Mouse (Mus musculus): Measurements from ENCODE around the gene Gm45140. TPM values are rescaled to one million over a fixed set of nuclear protein-coding genes. Genes with fewer than 3 reads are reported as not detected.

Gene Gm45140
- polyA plus RNA-seq, 2 experiments from 2014 or later = 3.7 to 5.3 TPM

Other genes with a start within 250 kb of the Gm45140 start
- under 1 TPM in 1 of 2 experiments, not detected in 1; 0.32 TPM for gene Prokr1, start 245.1 kb downstream of the Gm45140 start, polyA plus RNA-seq (2017; shearing (Covaris generic))
- 1 to 10 TPM; 2.9 to 5.6 TPM for gene Aplf, start 163.6 kb downstream of the Gm45140 start, polyA plus RNA-seq (2017; shearing (Covaris generic))
- gene Efcc1, start 104.9 kb downstream of the Gm45140 start, polyA plus RNA-seq (2017; shearing (Covaris generic)) = under 1 TPM in 1 of 2 experiments, not detected in 1; 0.58 TPM
- not detected for gene Gp9, start 57.7 kb downstream of the Gm45140 start, polyA plus RNA-seq (2017; shearing (Covaris generic))
- gene Rab43, start 23.6 kb downstream of the Gm45140 start, polyA plus RNA-seq (2017; shearing (Covaris generic)) = 10 to 100 TPM; 10.1 to 12.7 TPM
- gene Isy1, start 3.0 kb upstream of the Gm45140 start, polyA plus RNA-seq (2017; shearing (Covaris generic)) = 10 to 100 TPM; 86.8 to 89.1 TPM
- gene Cnbp, start 15.3 kb upstream of the Gm45140 start, polyA plus RNA-seq (2017; shearing (Covaris generic)) = 1,000 to 10,000 TPM in 1 of 2 experiments, 100 to 1,000 TPM in 1; 984 to 1,123 TPM
- 100 to 1,000 TPM; 111 to 171 TPM for gene Copg1, start 52.0 kb upstream of the Gm45140 start, polyA plus RNA-seq (2017; shearing (Covaris generic))
- gene Hmces, start 78.1 kb upstream of the Gm45140 start, polyA plus RNA-seq (2017; shearing (Covaris generic)) = 10 to 100 TPM; 38.6 to 48.4 TPM
- gene H1fx, start 145.8 kb upstream of the Gm45140 start, polyA plus RNA-seq (2017; shearing (Covaris generic)) = not detected
- 100 to 1,000 TPM; 264 to 299 TPM for gene Rab7, start 209.5 kb upstream of the Gm45140 start, polyA plus RNA-seq (2017; shearing (Covaris generic))
- gene Rpn1, start 248.7 kb upstream of the Gm45140 start, polyA plus RNA-seq (2017; shearing (Covaris generic)) = 100 to 1,000 TPM; 108 to 117 TPM